Mouse (Mus musculus): Measurements from ENCODE around the gene Oxtr. TPM values are rescaled to one million over a fixed set of nuclear protein-coding genes. Genes with fewer than 3 reads are reported as not detected.

Oxtr gene
- total RNA-seq (2014; fragmentation: Nextera tagmentation) (not detected in 2 replicates), total RNA-seq (2017) (not detected in 2 replicates)

DNA sequence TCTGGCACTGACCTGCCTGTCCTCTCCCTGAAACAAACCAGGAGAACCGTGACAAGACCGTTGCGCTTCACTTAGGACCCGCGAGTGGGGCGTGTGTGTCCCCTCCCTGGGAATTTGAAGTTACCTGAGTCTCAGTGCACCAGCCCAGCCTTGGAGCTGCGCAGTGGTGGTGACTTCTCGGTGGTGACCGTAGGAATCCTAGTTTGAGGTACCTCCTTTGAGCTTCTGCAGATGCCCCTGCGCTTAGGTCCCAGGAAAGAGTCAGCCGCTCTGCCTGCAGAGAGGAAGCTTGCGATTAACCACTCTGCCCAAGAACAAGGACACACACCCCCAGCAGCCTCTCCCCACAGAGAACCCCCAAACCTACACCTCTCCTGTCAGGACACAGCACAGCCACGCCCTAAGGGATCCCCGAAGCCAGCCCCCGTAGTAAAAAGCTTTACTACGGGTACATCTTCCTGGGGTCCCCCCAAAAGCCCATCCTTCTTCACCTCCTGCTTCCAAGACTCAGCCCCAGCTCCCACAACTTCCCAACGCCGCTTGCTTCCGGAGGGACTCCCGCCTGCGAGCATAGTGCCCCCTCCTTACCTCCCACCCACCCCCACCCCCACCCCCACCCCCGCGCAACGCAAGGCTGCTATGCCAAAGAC lies at the start of gene Oxtr:
TSS of gene Oxtr (minus strand) at position 34 of the 650 bp plus-strand sequence.
- ATAC-seq (replicated peaks; ENCODE audit: poor library complexity, severe bottlenecking): 0 out of 2 replicates have a peak, but pooled peaks have one; percentile 1

DNA sequence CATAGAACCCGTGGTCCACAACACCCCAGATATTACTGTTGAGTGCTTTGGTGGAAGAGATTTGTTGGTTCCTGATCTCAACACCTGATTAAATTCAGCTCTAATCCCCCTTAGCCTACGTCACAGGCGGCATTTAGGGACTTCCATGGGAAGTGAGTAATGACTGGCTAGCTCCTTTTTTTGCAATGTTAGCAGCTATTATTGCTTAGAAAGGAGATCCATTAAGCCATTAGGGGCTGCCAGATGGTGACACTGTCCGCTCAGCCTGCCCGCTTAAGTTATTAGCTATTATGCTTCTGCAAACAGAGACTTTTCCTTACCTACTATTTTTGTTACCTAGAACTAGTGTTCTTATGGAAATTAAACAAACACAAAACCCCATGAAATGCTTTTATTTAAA lies 35.7 kb upstream of the Oxtr start:
- no peak for ATAC-seq (replicated peaks; ENCODE audit: poor library complexity, severe bottlenecking)

DNA sequence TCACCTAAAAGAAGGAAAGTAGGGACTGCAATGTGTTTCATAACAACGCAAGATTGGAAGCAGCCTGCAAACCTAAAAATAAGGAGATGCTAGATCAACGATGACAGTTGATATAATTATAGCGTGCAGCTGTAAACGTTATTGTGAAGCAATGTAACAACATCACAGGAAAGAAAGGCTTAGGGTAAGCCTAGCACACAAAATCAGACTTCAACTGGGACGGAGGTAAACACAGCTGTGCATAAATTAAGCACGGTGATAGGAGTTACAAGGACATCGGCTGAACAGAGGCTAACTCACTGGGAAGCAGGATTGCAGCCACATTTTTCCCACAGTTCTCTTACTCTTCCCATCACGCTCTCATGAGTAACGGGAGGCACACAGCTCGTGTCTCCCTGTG lies 34.7 kb upstream of the Oxtr start:
- no peak for ATAC-seq (replicated peaks; ENCODE audit: poor library complexity, severe bottlenecking)

DNA sequence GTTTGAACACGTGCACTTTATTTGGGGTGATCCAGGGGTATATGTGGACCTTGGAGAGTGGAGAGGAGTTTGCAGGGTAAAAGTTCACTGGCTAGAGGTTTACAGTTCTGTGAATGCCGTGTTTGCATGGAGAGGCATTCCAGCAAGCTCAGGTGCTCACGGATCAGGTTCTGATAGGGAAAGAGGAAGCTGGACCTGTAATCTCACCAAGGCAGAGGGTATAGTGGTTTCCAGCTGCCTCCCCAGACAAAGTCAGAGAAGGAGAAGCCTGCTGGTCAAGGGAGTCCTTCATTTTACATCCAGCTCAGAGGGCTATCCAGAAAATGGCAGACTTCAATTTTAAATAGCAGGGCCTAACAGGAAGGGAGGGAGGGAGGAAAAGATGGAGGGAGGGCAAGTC lies 28.2 kb upstream of the Oxtr start:
- ATAC-seq (replicated peaks; ENCODE audit: poor library complexity, severe bottlenecking): no peak

DNA sequence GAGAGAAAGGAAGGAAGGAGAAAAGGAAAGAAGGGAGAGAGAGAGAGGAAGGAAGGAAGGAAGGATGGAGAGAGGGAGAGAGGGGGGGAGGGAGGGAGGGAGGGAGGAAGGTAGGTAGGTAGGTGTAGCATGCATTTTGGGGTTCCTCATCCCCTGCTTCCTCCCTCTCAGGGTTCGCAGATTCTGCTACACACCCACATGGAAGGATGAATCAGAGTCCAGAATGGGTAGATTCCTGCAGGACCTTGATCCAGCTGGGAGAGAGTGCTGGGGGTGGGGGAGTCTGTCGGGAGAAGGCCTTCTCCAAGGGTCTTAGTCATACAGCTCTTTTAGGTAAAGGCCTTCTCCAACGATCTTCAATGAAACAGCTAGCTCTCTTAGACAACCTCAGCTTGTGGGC lies 27.8 kb upstream of the Oxtr start:
- no peak for ATAC-seq (replicated peaks; ENCODE audit: poor library complexity, severe bottlenecking)

DNA sequence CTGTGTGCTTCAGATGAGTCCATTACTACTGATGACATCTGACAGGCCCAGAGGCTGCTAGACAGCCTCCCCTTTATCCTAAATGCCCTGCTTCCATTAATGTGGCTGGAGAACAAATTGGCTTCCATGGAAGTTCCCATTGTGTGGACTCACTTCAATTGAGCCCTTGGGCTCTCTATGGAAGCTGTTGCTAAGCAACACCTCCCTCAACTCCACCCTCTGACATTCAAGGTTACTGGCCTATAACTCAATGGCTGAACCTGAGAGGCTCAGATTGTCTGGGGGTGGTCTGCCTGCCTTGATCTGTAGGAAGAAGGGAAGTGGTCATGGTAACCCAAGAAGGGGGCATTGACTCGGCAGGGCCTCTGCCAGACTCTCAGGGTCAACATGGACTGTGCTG lies 26.8 kb upstream of the Oxtr start:
- ATAC-seq (replicated peaks; ENCODE audit: poor library complexity, severe bottlenecking): no peak

DNA sequence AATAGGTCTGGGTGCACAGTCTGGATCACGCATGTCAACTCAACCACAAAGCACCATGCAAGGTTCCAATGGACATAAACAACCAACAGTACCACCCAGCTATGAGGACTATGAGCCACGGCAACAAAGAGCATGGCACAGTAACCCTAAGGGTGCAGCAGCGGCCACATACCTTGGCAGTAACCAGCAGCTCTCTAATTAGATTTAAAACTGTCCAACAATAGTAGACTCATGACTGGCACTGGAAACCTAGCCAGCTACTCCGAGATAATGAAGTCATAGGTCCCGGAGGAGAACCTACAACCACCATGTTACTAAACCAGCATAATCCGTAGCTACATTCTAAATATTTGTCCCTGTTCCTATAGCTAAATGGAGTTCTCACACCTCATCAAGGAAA lies 24.8 kb upstream of the Oxtr start:
- no peak for ATAC-seq (replicated peaks; ENCODE audit: poor library complexity, severe bottlenecking)

DNA sequence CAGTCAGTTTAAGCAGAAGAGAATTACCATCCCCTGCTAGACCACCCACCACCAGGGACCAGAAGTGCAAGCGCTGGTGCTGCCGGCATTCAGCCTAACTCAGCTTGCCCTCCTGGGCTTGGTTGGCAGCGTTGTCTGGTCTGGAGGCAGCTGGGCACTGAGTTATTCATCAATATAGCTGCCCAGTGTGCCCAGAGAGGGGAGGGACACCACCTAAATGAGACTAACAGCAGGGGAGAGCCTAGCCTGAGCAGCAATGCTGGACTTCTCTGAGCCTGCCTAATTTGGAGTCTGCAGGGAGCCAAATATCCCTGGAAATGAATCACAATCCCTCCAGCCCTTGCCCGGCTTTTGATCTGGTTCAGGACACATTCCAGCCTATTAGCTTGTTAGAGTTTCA lies 20.6 kb upstream of the Oxtr start:
- ATAC-seq (replicated peaks; ENCODE audit: poor library complexity, severe bottlenecking): no peak

DNA sequence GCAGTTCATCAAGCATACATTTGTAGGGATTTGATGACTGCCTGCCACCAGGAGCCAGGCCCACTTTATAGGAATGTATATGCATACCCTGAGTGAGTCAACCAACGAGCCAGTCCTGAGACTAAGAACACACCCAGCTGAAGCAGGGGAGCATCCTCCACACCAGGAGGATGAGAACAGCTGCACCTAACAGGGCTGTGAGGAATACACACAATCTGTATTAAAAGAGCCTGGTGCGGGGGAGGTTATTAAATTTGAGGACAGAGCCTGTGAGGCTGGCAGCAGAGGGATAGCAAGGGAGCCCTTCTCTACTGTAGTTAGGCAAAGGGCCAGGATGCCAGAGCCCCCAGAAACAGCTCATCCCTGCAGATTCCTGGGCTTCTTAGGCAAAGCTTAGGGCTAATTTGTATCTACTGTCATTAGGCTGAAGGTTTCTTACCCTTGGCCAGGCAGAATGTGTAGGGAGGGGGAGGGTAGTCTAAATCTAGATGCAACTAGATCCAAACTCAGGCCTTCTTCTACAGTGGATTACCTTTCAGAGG lies 19.9 kb upstream of the Oxtr start:
- no peak for ATAC-seq (replicated peaks; ENCODE audit: poor library complexity, severe bottlenecking)

DNA sequence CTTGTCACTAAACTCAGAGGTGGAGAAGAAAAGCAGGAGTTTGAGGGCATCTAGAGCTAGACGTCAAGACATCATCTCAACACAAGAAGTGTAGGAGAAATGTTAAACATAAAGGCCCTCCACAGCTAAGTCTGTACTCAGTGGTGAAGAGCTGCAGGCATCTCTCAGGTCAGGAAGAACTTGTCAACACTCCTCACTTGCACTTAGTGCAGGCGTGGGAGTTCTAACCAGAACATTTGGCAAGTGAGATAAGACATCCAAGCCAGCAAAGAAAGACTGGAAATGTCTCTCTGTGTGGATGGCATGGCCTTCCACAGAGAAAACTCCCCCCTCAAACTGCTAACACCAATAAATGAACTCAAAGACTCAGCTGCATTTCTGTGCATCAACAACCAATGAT lies 17.9 kb upstream of the Oxtr start:
- ATAC-seq (replicated peaks; ENCODE audit: poor library complexity, severe bottlenecking): no peak

DNA sequence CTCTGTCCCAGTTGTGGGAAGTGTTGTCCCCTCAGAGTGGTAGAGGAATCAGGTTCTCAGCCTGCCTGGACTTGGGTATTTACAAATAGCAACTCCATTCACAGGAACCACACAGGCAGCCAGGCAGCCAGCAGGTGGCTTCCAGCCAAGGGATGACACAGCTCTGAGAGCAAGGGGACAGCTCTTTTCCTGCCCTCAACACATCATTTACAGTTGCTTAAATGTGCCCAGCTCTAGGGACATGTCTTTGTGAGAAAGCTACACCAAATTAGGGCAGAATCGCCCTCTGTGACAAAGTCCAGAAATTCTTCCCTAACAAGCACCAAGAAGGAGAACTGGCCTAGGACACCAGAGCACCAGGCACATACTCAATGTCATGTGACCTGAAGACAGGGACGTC lies 11.4 kb upstream of the Oxtr start:
- ATAC-seq (replicated peaks; ENCODE audit: poor library complexity, severe bottlenecking): peak; percentile 33

DNA sequence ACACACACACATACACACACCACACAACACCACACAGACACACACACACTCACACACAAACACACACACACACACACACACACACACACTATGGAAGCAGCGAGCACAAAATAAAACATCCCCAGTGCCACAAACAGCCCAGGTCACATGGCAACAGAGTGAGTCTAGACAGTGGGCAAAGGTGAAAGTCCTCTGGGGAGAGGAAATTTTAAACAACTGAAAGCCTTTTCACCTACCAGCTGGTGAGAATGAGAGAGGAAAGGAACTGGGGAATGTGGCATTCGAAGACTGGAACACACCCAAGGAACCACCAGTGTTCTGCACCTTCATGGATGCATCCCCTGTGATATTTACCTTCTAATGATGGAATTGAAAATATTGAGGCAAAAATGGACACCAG lies 9.7 kb upstream of the Oxtr start:
- ATAC-seq (replicated peaks; ENCODE audit: poor library complexity, severe bottlenecking): no peak

DNA sequence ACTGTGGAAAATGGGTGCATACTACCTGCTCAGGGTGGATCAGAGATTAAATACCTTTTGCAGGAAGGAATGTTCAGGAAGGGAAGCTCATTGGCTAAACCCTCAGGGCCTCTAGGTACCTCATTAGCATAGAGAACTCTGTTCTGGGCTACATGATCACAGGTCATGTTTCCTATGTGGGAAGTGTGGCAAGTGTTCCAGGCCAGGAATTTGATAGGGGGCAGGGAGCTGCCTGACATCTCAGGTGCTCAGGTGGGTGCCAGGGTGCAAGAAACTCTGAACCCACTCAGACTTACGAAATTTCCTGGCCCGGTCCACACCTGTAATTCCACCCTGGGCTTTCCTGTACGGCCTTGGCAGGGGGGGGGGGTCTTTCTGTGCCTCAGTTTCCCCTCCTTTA lies 9.0 kb upstream of the Oxtr start:
- ATAC-seq (replicated peaks; ENCODE audit: poor library complexity, severe bottlenecking): no peak

DNA sequence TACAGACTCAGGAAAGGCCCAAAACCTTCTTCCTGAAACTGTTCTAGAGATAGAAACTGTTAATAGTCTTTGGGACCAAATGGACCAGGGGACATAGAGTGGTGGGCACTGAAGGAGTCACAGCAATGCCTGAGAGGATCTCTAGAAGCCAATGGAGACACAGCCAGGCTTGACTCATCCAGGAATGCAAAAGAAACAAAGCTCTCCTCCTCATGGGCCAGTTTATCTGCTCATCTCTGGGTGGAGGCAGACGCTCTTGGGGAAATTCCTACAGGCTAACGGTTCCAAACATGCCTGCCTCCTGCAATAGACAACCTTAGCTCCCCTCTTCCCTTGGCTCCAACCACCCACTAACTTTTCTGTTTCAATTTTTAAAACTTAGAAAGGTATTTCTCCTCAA lies 7.7 kb upstream of the Oxtr start:
- no peak for ATAC-seq (replicated peaks; ENCODE audit: poor library complexity, severe bottlenecking)

DNA sequence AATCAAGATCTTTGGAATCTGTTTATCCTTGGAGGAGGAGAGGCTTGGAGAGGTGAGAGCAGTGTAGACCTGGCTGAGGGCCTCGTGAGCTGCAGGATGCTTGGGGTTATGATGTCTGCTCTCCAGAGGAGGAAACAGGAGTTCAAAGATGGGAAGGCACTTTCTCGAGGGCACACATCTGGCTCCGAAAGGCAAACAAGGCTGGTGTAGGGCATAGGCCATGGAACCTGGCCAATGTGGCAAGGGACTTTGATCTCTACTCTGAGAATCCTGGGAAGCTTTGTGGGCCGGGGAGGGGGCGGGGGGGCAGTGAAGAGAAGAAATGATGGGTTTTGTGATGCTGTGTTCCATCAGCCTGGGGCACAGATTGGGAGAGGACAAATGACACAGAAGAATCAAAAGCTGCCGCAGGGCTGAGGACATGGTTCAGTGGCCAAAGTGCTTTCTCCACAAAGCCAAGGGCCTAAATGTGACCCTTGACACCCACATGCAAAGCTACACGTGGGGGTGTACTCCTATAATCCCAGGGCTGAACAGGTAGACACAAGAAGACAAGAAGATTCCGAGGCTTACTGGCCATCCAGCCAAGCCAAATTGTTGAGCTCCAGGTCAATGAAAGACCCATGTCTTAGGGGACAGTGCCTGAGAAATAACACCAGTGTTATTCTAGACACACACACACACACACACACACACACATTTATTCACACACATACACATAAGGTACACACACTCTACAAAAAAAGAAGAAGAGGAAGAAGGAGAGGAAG lies 6.7 kb upstream of the Oxtr start:
- ATAC-seq (replicated peaks; ENCODE audit: poor library complexity, severe bottlenecking): no peak

DNA sequence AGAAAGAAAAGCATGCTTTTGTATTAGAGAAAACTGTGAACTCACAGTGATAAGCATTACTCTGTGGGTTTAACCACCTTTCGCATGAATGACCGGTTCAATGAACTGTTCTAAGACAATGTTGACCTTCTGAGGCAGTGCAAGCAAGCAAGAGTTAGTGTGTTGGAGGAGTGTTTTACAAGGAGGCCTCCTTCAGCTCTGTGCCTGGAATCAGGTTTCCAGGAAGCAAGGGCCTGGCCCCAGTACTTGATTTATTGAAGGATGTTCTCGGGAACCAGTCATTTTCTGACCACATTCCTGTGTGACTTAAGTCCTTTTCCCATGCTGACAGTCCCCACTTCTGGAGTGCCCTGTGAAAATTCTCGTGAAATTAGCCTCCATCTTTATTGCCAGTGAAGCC lies 5.5 kb upstream of the Oxtr start:
- no peak for ATAC-seq (replicated peaks; ENCODE audit: poor library complexity, severe bottlenecking)

DNA sequence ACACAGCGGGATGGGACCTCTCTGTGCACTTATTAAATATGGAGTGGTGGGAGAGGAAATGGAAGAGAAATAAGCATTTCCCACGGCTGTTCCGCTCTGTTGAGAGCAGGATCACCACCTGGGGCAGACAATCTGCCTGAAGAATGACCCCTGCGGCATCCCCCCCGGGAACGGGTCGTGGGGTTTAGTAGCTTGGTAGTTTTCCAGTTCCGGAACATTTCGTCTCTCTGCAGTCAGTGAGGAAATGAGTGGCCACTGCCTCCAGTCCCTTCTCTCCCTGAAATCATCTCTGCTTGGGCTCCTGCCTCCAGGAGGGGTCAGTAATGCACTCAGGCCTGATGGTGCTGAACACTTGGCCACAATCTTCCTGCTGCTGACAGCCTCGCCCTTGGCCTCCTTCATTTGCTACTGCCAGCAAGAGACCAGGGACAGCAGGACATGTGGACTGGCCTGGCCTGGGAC lies 4.9 kb upstream of the Oxtr start:
- no peak for ATAC-seq (replicated peaks; ENCODE audit: poor library complexity, severe bottlenecking)

DNA sequence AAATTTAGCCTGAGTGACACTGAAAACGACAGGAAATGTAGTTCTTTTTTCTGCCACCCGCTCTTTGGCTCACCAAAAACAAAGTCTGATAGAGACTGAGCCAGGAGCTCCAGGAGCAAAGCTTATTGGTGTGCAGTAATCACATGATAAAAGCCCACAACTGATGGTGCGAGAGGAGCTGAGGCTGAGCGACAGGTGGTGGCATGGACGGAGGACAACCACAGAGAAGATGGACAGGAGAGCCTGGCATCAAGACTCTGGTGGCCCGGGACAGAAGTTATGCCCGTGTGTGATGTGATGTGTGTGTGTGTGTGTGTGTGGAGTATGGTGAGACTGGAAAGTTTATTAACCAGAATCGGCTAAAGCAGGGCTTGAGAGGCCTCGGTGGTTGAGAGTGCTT lies 3.6 kb upstream of the Oxtr start:
- ATAC-seq (replicated peaks; ENCODE audit: poor library complexity, severe bottlenecking): no peak

DNA sequence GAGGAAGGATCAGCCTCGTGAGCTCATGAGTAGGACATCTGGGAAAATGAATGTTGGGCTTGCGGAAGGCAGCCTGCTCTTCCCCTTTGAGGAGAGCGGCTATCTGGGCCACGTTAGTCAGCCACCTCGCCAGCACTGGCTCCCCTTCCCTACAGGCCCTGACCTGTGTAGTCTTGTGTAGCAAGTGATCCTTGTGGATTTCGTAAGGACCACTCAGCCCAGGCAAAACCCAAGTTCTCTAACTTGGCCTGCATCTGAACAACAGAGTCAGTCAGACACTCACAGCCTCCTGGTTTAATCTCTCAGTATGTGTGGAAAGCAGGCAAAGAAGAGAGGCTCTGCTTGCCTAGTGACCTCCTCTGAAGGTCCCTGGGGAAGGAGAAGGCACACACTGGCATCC lies 2.9 kb upstream of the Oxtr start:
- ATAC-seq (replicated peaks; ENCODE audit: poor library complexity, severe bottlenecking): no peak

DNA sequence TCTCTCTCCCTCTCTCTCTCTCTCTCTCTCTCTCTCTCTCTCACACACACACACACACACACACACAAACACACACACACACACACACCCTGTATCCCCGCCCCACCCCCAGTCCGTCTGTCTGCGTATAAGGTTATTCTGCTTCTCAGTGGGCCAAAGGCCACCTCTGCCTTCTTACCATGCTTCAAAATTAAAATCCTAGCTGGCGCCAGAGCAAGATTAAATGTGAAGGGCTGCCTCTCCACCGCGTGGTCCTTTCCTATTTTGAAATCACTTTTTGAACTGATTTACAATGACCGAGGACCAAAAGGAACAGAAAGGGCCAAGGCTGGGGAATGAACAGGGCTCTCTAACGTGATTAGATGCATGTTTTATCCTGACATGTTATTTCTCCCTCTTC lies 1.8 kb upstream of the Oxtr start:
- no peak for ATAC-seq (replicated peaks; ENCODE audit: poor library complexity, severe bottlenecking)

DNA sequence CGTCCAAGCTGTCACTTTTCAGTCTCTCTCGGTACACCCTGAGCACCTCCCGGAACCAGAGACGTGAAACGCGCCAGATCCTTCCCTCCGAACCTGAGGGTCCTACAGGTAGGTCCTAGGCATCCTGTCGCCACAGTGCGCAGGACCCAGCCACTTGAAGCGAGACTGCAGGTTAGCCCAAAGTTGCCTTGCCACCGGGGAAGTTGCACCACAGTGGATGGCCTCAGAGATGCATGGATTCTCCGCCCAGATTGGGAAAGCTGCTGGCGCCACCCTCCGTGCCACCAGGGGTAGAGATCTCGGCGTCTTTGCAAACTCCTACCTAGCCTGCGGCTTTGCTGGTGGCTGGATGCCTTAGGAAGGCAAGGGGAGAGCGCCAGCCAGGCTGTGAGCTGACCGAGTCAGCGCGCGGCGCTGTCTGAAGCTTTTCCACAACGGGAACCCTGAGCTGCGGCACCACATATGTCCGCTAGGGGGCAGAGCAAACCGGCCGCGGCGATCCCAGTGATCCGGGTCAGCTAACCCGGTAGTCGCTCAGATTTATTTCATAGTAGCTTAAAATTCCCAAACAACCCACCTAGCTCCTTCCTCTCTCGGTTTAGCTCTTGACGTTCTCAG lies 991 bp upstream of the Oxtr start:
- peak; percentile 79 for ATAC-seq (replicated peaks; ENCODE audit: poor library complexity, severe bottlenecking)
